ENCODE assay signal across 8 mouse cellular contexts in genomic region chr8:79027977-79028487, GRCm38 (mm10). TPM values are rescaled to one million over a fixed set of nuclear protein-coding genes. Genes with fewer than 3 reads are reported as not detected.
DNase-seq lines count a peak whose midpoint lies in the region; ATAC-seq lines count a peak whose summit lies in the region.

Gene Zfp827, plus strand, starts transcription at chr8:79028437.

- peak; percentile 62 for DNase-seq in adrenal gland, adult 8-10 months
- DNase-seq in embryo, embryonic 11.5 days (ENCODE audit: low read depth, low spot score): peak; percentile 74
- peak; percentile 97 for DNase-seq in heart, adult 11 months
- DNase-seq in kidney, adult 11 months: peak; percentile 73
- peak; percentile 89 for DNase-seq in limb, embryonic 11.5 days (ENCODE audit: low spot score)
- peak; percentile 49 for DNase-seq in skeletal muscle tissue, adult 2 months (ENCODE audit: low read depth, low spot score)

- no peaks in the 10 kb centered on the region; the same call in 1 of the 2 replicates for H3K9me3 ChIP-seq in limb, embryonic 11.5 days (ENCODE audit: control insufficient read depth, low read length)
- no peaks in the 10 kb centered on the region for H3K9me3 ChIP-seq in midbrain, embryonic 12.5 days

- under 1% methylated on average over 32 of the region's 32 CpGs for WGBS in limb, embryonic 11.5 days
- WGBS in midbrain, embryonic 12.5 days: under 1% methylated on average over 32 of the region's 32 CpGs

- H3K27ac ChIP-seq in limb, embryonic 11.5 days (replicated peaks; ENCODE audit: low read depth, low read length): peak within 1 kb of the TSS; percentile 100
- peak within 1 kb of the TSS; percentile 100 for H3K27ac ChIP-seq in midbrain, embryonic 12.5 days (replicated peaks)

- ATAC-seq in limb, embryonic 11.5 days (ENCODE audit: insufficient number of reproducible peaks, low FRiP score, low TSS enrichment, low read depth): peak; percentile 62
- peak; percentile 79 for ATAC-seq in midbrain, embryonic 12.5 days (ENCODE audit: low FRiP score, low read depth)
- ATAC-seq in erythroid progenitor cell, adult 5-6 weeks (replicated peaks; ENCODE audit: low FRiP score, poor library complexity, severe bottlenecking): no peak

- H3K27me3 ChIP-seq in limb, embryonic 11.5 days (ENCODE audit: control insufficient read depth, insufficient read depth, low read length): no peaks in the 10 kb centered on the region
- H3K27me3 ChIP-seq in midbrain, embryonic 12.5 days: no peaks in the 10 kb centered on the region

- H3K9ac ChIP-seq in limb, embryonic 11.5 days (ENCODE audit: low read length): peak within 1 kb of the TSS; percentile 96
- peak within 1 kb of the TSS; percentile 100 for H3K9ac ChIP-seq in midbrain, embryonic 12.5 days (replicated peaks)

- H3K4me2 ChIP-seq in limb, embryonic 11.5 days (ENCODE audit: low read depth, severe bottlenecking): peak within 1 kb of the TSS; percentile 77
- H3K4me2 ChIP-seq in midbrain, embryonic 12.5 days (replicated peaks): peak within 1 kb of the TSS; percentile 88

- H3K36me3 ChIP-seq in limb, embryonic 11.5 days (ENCODE audit: control insufficient read depth, insufficient read depth, low read length): no peaks in the 10 kb centered on the region
- no peaks in the 10 kb centered on the region for H3K36me3 ChIP-seq in midbrain, embryonic 12.5 days

- peak within 1 kb of the TSS; percentile 93 for H3K4me3 ChIP-seq in limb, embryonic 11.5 days (ENCODE audit: low read depth, low read length)
- H3K4me3 ChIP-seq in midbrain, embryonic 12.5 days: peak within 1 kb of the TSS; percentile 91

- peaks cover 21% of the 10 kb centered on the region for H3K4me1 ChIP-seq in limb, embryonic 11.5 days (ENCODE audit: control insufficient read depth, insufficient read depth, low read length)
- peaks cover 23% of the 10 kb centered on the region for H3K4me1 ChIP-seq in midbrain, embryonic 12.5 days

RNA-seq across cellular contexts. Expression of gene Zfp827, which starts in this region (rescaled TPM):
- total RNA-seq in adrenal gland, adult 8-10 months (2022): 10 to 100 TPM in 3 of 4 experiments, 1 to 10 TPM in 1; 7.6 to 16.8 (median 13.6) TPM
- 11.6 and 12.9 TPM in 2 replicates for polyA plus RNA-seq in limb, embryonic 11.5 days (2014; fragmentation: Nextera tagmentation; extraction: Ambion mirVana)
- 12.0 and 13.0 TPM in 2 replicates for polyA plus RNA-seq in midbrain, embryonic 12.5 days (2016; fragmentation: Nextera tagmentation; extraction: Ambion mirVana)
- total RNA-seq in erythroid progenitor cell, adult 5-6 weeks (2015; ENCODE audit: low replicate concordance): 0.72 TPM in 1 of 2 replicates, not detected in the other
- total RNA-seq in erythroid progenitor cell, adult 5-6 weeks (2017; ENCODE audit: low replicate concordance): 0.90 TPM in 1 of 2 replicates, not detected in the other

Comparison
In these comparisons a context has a peak if more than half of its experiments do, and no peak if none do; other contexts are left out.
1. RNA of gene Zfp827 (total RNA-seq): 7.6 to 16.8 TPM in adrenal gland, adult 8-10 months; 0.72 to 0.90 TPM in erythroid progenitor cell, adult 5-6 weeks; every median in the first group is over 4 times any median in the second.
2. Peak in every context shown above with its lines, with median percentiles within 50 percentile points of each other: DNase-seq.